Mouse (Mus musculus): ENCODE measurements around the gene Zfp566. TPM values are rescaled to one million over a fixed set of nuclear protein-coding genes. Genes with fewer than 3 reads are reported as not detected.
A peak's percentile ranks its signal among the peaks of the same experiment; 100 is the strongest.
"Not testable (repeated sequence)": the region's sequence is repeated elsewhere in the genome, so short reads cannot be mapped to it uniquely, and the experiment has no call there.

Gene Zfp566
- polyA plus RNA-seq (2015; fragmentation: Nextera tagmentation; extraction: Ambion mirVana), result 6.8 and 8.6 TPM in 2 replicates

DNA sequence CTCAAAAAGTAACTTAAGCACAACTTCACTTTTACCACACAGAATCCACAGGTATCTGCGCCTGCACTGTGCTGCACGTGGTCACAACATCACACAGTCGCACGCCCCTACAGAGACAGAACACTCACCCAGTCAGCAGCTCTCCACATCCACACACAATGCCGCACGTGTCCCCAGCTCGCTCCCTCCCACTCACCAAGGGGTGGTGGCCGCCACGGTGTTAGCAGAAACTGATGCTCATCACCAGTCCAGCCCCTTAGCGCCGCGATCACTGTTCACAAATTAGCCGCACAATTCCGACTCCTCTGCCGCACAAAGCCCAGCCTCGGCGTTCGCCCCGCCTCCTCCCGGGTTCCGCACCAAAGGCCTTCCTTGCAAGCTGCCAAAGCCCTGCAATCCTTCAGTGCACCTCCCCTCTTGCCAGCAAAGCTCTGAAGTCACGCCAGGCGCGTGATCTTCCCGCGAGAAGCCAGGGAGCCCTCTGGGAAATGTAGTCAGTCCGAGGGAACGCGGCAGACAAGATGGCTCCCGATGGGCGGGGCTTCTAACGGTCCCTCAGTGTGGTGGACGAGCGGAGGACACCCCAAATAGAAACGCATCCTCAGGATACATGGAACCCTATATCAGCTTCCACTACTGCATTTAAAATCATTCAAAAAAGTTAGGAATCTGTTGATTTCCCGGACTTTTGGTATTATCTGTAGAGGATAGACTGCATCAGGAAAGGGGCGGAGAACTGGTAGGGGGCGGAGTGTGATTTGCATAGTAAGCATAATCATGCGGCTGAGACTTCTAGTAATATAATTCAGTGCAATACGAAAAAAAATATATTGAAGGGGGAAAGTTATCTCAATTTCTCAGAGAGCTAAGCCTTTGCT is at the start of gene Zfp566, which contains the start of gene Gm26920:
TSS of gene Zfp566 (minus strand) at position 436 of the 878 bp plus-strand sequence.
TSS of gene Gm26920 (minus strand) at position 319 of the 878 bp plus-strand sequence.
- Histone ChIP-seq H3K36me3 (ENCODE audit: control insufficient read depth, insufficient read depth, low read length) (peaks cover 4% of the 10 kb centered on the region; the same call in 1 of the 2 replicates), H3K9me3 (replicated peaks; ENCODE audit: control insufficient read depth, low read length) (no peaks in the 10 kb centered on the region), H3K4me3 (replicated peaks; ENCODE audit: low read length) (peak within 1 kb of the TSS; percentile 73), H3K4me2 (ENCODE audit: low read depth, low read length) (peak within 1 kb of the TSS; percentile 95), H3K27ac (ENCODE audit: low read length) (peak within 1 kb of the TSS; percentile 79), H3K9ac (ENCODE audit: low read length) (peak within 1 kb of the TSS; percentile 82), H3K4me1 (ENCODE audit: control insufficient read depth, insufficient read depth, low read length) (peaks cover 16% of the 10 kb centered on the region), H3K27me3 (ENCODE audit: control insufficient read depth, insufficient read depth, low read length) (no peaks in the 10 kb centered on the region)
- WGBS, result under 1% methylated on average over 40 of the region's 40 CpGs
- peak; percentile 91 for ATAC-seq (ENCODE audit: insufficient read depth, low FRiP score)

DNA sequence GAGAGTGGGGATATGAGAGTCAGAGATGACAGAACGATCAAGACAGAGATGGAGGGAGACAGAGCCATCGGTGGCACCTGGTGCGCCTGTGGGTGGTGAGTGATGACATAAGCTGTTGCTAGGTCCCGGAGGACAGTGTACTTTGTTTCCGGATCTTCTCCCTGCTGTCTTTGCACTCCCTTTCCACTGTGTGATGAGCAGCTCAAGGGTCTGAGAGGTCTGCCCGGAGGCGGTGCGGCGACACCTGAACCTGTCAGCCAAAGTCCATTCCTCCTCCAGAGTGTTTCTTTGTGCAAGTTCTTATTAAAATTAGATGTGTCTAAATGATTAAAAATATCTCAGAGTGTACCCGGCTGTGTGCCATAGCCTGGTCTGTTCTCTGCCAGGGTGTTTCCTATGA is 46.5 kb upstream of the Zfp566 start:
- ATAC-seq (ENCODE audit: insufficient read depth, low FRiP score), result no peak
- H3K9me3 ChIP-seq (replicated peaks; ENCODE audit: control insufficient read depth, low read length), result peaks cover 7% of the 10 kb centered on the region; the same call in 1 of the 2 replicates
- no peak overlapping the region for H3K27ac ChIP-seq (ENCODE audit: low read length)
- peaks cover 30% of the 10 kb centered on the region for H3K36me3 ChIP-seq (ENCODE audit: control insufficient read depth, insufficient read depth, low read length)
- H3K9ac ChIP-seq (ENCODE audit: low read length), result no peak overlapping the region
- H3K4me3 ChIP-seq (replicated peaks; ENCODE audit: low read length), result no peak overlapping the region
- no peak overlapping the region for H3K4me2 ChIP-seq (ENCODE audit: low read depth, low read length)
- no peaks in the 10 kb centered on the region for H3K27me3 ChIP-seq (ENCODE audit: control insufficient read depth, insufficient read depth, low read length)
- H3K4me1 ChIP-seq (ENCODE audit: control insufficient read depth, insufficient read depth, low read length), result no peaks in the 10 kb centered on the region
- 86% methylated on average over 10 of the region's 10 CpGs for WGBS

DNA sequence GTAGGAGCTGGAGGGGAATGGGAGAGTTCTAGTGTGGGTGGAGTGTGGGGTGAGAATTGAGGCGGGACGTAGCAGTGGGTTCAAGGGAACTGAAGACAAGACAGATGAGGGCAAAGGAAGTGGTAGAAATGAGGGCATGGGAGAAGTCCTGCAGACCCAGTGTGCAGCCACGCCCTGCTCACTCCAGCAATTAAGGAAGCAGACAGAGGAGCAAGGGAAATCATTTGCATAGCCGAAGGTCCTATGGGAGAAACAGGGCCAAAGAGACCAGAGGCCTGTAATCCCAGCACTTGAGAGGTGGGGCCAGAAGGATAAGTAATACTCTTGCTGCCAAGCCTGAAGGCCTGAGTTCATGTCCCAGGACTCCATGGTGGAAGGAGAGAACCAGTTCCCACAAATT is 42.1 kb upstream of the Zfp566 start:
- H3K4me2 ChIP-seq (ENCODE audit: low read depth, low read length), result no peak overlapping the region
- no peaks in the 10 kb centered on the region for H3K27me3 ChIP-seq (ENCODE audit: control insufficient read depth, insufficient read depth, low read length)
- no peaks in the 10 kb centered on the region for H3K4me1 ChIP-seq (ENCODE audit: control insufficient read depth, insufficient read depth, low read length)
- peaks cover 36% of the 10 kb centered on the region for H3K36me3 ChIP-seq (ENCODE audit: control insufficient read depth, insufficient read depth, low read length)
- peaks cover 7% of the 10 kb centered on the region; the same call in 1 of the 2 replicates for H3K9me3 ChIP-seq (replicated peaks; ENCODE audit: control insufficient read depth, low read length)
- H3K4me3 ChIP-seq (replicated peaks; ENCODE audit: low read length), result no peak overlapping the region
- no peak overlapping the region for H3K9ac ChIP-seq (ENCODE audit: low read length)
- ATAC-seq (ENCODE audit: insufficient read depth, low FRiP score), result no peak
- WGBS, result 92% methylated on average over 4 of the region's 4 CpGs
- no peak overlapping the region for H3K27ac ChIP-seq (ENCODE audit: low read length)

DNA sequence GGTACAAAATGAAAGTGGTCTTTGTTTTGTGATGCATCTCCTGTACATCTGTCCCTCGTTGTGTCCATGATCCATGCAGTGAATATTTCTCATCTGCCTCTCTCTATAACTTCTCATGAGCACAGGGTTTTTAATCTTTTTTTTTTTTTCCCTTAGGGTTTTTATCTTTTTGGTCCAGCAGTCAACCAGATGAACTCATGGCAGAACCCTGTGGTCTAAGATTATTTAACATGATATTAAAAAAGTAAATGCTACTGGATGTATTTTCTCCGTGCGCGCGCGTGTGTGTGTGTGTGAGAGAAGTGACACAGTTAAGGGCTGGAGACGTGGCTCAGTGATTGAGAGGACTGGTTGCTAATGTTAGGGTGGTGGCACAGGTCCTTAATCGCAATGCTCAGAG is 39.6 kb upstream of the Zfp566 start:
- Histone ChIP-seq H3K4me2 (ENCODE audit: low read depth, low read length) (no peak overlapping the region), H3K9ac (ENCODE audit: low read length) (no peak overlapping the region), H3K9me3 (replicated peaks; ENCODE audit: control insufficient read depth, low read length) (peaks cover 7% of the 10 kb centered on the region; the same call in 1 of the 2 replicates), H3K36me3 (ENCODE audit: control insufficient read depth, insufficient read depth, low read length) (peaks cover 31% of the 10 kb centered on the region), H3K27ac (ENCODE audit: low read length) (no peak overlapping the region), H3K4me1 (ENCODE audit: control insufficient read depth, insufficient read depth, low read length) (no peaks in the 10 kb centered on the region), H3K27me3 (ENCODE audit: control insufficient read depth, insufficient read depth, low read length) (no peaks in the 10 kb centered on the region), H3K4me3 (replicated peaks; ENCODE audit: low read length) (no peak overlapping the region)
- WGBS, result 89% methylated on average over 8 of the region's 8 CpGs
- ATAC-seq (ENCODE audit: insufficient read depth, low FRiP score), result no peak

DNA sequence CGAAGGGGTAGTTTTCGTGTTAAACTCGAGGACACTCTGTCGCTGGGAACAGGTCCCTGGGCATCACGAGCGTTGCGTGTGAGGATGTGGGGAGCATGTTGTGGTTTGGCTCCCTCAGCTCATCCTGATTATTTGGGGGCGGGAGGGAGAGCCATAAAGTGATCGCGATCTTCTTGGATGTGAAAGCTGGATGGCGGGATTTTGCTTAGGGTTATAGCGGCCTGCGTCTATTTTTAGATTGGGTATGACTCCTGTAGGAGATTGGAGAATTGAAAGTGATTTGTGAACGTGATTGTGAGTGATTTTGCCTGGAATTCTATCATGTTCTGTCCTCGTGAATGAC is 31.8 kb upstream of the Zfp566 start:
- H3K9ac ChIP-seq (ENCODE audit: low read length), result peak overlapping the region; percentile 77
- H3K27ac ChIP-seq (ENCODE audit: low read length), result peak overlapping the region; percentile 19; the same call in 1 of the 2 replicates
- no peaks in the 10 kb centered on the region for H3K4me1 ChIP-seq (ENCODE audit: control insufficient read depth, insufficient read depth, low read length)
- H3K9me3 ChIP-seq (replicated peaks; ENCODE audit: control insufficient read depth, low read length), result no peaks in the 10 kb centered on the region
- 4% methylated on average over 15 of the region's 15 CpGs for WGBS
- 0 out of 2 replicates have a peak, but pooled peaks cover under 1% of the 10 kb centered on the region for H3K36me3 ChIP-seq (ENCODE audit: control insufficient read depth, insufficient read depth, low read length)
- ATAC-seq (ENCODE audit: insufficient read depth, low FRiP score), result 0 out of 2 replicates have a peak, but pooled peaks have one; percentile 1
- H3K4me2 ChIP-seq (ENCODE audit: low read depth, low read length), result peak overlapping the region; percentile 75
- peak overlapping the region; percentile 62 for H3K4me3 ChIP-seq (replicated peaks; ENCODE audit: low read length)
- H3K27me3 ChIP-seq (ENCODE audit: control insufficient read depth, insufficient read depth, low read length), result no peaks in the 10 kb centered on the region

DNA sequence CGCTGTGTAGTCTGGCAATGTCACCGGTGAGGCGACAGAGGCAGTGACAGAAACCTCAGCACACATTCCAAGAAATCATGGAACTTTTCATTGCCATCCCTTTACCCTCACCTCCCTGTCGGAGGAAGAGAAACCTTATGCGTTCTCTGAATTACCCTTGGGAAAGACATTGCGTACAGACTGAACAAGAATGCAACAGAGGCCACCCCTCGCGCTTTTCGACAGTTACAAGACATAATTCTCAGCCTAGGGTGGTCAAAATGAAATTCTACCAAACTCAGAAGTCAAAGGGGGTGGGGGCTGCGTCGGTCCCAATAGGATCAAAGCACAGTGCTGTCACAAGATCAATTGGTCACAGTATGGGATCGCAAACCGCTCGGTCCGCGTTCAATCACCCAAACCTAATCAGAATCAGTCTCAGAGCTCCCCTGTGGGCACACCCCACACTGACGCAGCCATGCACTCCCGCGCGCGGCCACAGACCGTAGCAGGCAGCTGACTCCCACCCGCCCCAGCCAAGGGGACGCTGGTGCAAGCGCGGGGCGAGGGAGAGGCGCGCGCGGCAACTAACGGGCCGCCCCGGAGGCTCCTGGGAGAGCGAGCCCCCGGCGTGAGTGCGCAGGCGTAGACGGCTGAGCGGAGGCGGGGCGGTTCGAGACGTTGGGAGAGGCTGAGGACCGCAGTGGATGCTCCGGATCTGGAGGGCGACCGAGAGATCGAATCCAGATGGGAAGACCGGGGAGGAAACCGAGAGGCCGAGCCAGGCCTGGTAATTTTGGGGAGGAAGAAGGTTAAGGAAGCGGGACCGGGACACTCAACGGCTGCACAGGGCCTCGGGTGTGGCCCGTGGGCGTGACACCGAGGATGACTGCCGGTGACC is 31.2 kb upstream of the Zfp566 start, which contains the start of gene Zfp382:
TSS of gene Zfp382 (plus strand) at position 635 of the 880 bp plus-strand sequence.
- under 1% methylated on average over 61 of the region's 61 CpGs for WGBS
- peak; percentile 96 for ATAC-seq (ENCODE audit: insufficient read depth, low FRiP score)
- Histone ChIP-seq H3K36me3 (ENCODE audit: control insufficient read depth, insufficient read depth, low read length) (no peaks in the 10 kb centered on the region), H3K4me2 (ENCODE audit: low read depth, low read length) (peak within 1 kb of the TSS; percentile 75), H3K27me3 (ENCODE audit: control insufficient read depth, insufficient read depth, low read length) (no peaks in the 10 kb centered on the region), H3K4me3 (replicated peaks; ENCODE audit: low read length) (peak within 1 kb of the TSS; percentile 62), H3K4me1 (ENCODE audit: control insufficient read depth, insufficient read depth, low read length) (no peaks in the 10 kb centered on the region), H3K9me3 (replicated peaks; ENCODE audit: control insufficient read depth, low read length) (no peaks in the 10 kb centered on the region), H3K9ac (ENCODE audit: low read length) (peak within 1 kb of the TSS; percentile 77), H3K27ac (ENCODE audit: low read length) (peak within 1 kb of the TSS; percentile 55)

DNA sequence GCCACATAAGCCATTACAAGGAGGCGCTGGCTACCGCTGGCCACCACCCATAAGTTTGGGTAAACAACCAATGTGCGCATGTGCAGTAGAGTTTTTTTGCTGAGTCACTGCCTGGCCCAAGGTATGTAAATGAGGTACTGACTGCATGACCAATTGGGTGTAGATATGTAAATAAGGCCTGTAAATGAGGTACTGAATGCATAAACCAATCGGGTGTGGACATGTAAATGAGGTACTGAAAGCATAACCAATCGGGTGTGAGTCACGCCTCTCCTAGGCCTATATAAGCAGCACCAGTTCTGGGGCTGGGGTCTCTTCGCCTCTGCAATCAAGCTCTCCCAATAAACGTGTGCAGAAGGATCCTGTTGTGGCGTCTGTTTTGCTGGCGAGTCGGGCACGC is 27.6 kb upstream of the Zfp566 start:
- not testable (repeated sequence) for H3K27ac ChIP-seq (ENCODE audit: low read length); H3K4me3 ChIP-seq (replicated peaks; ENCODE audit: low read length); H3K9ac ChIP-seq (ENCODE audit: low read length); ATAC-seq (ENCODE audit: insufficient read depth, low FRiP score); H3K27me3 ChIP-seq (ENCODE audit: control insufficient read depth, insufficient read depth, low read length); H3K4me1 ChIP-seq (ENCODE audit: control insufficient read depth, insufficient read depth, low read length); H3K4me2 ChIP-seq (ENCODE audit: low read depth, low read length); H3K36me3 ChIP-seq (ENCODE audit: control insufficient read depth, insufficient read depth, low read length)
- 0 out of 2 replicates have a peak, but pooled peaks cover 10% of the 10 kb centered on the region for H3K9me3 ChIP-seq (replicated peaks; ENCODE audit: control insufficient read depth, low read length)
- WGBS, result 90% methylated on average over 12 of the region's 12 CpGs

DNA sequence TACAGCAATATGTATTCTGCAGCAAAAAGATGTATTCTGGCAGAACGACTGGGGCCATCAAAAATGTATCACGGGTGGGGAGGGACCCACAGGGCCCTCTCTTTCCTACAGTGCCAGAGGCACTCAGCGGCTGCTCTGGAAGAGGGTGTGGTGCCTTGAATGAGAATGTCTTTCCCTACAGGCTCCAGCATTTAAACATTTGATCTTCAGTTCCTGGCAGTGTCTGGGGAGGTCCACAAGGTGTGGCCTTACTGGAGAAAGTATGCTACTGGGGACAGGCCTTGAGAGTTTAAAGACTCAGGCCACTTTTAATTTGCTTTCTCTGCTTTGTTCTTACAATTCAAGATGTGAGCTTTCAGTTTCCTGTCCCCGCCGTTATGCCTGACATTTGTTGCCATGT is 25.7 kb upstream of the Zfp566 start:
- H3K9me3 ChIP-seq (replicated peaks; ENCODE audit: control insufficient read depth, low read length), result 0 out of 2 replicates have a peak, but pooled peaks cover 10% of the 10 kb centered on the region
- H3K36me3 ChIP-seq (ENCODE audit: control insufficient read depth, insufficient read depth, low read length), result no peaks in the 10 kb centered on the region
- no peak overlapping the region for H3K27ac ChIP-seq (ENCODE audit: low read length)
- H3K4me1 ChIP-seq (ENCODE audit: control insufficient read depth, insufficient read depth, low read length), result no peaks in the 10 kb centered on the region
- H3K9ac ChIP-seq (ENCODE audit: low read length), result no peak overlapping the region
- WGBS, result 95% methylated on average over 5 of the region's 5 CpGs
- no peaks in the 10 kb centered on the region for H3K27me3 ChIP-seq (ENCODE audit: control insufficient read depth, insufficient read depth, low read length)
- no peak overlapping the region for H3K4me2 ChIP-seq (ENCODE audit: low read depth, low read length)
- H3K4me3 ChIP-seq (replicated peaks; ENCODE audit: low read length), result no peak overlapping the region
- no peak for ATAC-seq (ENCODE audit: insufficient read depth, low FRiP score)

Data from stomach, embryonic 16.5 days (tissue).